Mouse (Mus musculus) layer of hippocampus, postnatal 25 days (tissue): ENCODE data around the gene Gabpb1. TPM values are rescaled to one million over a fixed set of nuclear protein-coding genes. Genes with fewer than 3 reads are reported as not detected.

Experiments
- DNase-seq, 2 experiments: peaks; one replicate each; pipeline ENCODE4 v3.0.0; 2022; ENCODE audit warnings: mixed read lengths in 2 of 2, low spot score in 1 of 2; ENCODE audit errors: extremely low spot score in 1 of 2
- total RNA-seq, 2 experiments: library from RNA; stranded (reverse); gene quantifications; 2 replicates each; pipeline ENCODE4 v1.2.3; 2021

The Gabpb1 gene
- total RNA-seq, 2 experiments from 2014 or later: 18.2 to 20.2 TPM

DNA sequence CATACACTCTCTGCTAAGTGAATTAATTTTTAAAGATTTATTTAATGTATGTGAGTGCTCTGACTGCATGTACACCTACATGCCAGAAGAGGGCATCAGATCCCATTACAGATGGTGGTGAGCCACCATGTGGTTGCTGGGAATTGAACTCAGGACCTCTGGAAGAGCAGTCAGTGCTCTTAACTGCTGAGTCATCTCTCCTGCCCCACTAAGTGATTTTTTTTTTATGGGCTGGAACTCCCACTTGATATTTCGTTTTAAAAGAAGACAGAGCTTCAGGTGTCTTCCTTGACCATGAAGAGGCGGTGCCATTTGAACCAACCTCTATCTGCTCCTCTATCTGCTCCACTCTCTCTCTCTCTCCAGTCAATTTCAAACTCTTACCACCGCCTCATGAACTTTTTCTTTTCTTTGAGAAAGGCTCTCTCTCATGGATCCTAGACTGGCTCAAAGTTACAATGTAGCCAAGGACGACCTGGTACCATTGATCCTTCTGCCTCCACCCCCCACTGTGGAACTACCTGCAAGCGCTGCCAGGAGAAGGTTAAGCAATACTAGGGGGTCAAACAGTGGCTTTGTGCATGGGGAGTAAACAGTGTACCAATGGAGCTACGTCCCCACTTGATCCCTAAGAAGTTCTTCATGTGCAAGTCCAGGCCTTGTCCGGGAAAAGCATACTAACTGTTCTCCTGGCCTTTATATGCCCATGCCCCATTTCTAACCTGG, 79.6 kb downstream of the Gabpb1 start:
- DNase-seq: no peak

DNA sequence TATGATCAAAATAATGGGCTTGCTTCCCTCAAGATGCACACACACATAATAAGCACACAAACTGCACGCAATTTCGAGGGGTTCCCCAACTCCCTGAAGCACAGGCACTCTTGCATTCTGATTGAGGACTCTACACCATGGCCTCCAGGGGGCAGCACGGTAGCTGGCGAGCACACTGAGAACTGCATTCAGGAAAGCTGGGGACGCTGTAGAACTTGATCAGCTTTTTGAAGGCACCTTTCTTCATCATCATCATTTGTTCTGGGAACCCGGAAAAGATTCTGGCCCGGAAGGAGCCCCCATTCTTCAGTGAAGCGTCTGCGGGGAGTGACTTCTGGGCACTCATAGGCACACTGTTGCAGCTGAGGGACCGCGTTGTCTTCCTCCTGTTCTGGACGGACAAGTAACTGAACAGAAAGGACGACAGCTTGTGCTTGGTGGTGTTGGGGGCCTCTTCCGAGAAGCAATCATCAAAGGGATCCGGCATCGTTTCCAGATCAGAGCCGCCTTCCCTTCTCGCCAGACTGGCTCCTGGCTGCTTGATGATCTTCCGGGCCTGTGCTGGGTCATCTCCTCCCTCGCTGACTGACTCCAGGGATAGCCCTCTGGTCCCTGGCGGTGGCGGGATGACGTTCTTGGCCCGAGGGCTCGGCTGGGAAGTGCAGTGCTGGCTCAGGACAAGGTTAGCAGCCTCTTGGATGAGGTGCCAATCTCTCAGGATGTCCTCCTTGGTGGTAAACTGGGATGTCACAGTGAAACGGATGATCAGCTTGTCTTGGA, 82.1 kb downstream of the Gabpb1 start:
- peak; percentile 49 to 81 for DNase-seq

- DNase-seq: no peak
These were observed 84.8 kb downstream of the Gabpb1 start for GRCm38 (mm10) chr2:126591304-126591703.

DNA sequence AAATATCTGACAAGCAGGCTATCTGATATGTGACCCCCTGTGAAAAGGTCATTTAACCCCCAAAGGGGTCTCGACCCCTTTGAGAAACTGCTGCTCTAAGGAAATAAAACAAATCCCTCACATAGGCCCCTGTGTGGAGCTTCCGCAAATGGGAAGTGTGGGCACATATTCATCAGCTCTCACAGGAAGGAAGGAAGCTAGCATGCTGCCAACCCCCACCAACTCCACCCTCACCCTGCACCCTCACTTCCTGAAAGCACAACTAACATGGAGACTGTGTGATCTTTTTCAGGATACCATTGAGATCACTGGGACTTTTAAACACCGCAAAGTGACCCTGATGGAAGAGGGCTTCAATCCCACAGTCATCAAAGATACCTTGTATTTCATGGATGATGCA, 88.7 kb downstream of the Gabpb1 start:
- DNase-seq: no peak

- DNase-seq: no peak
These were observed 91.3 kb downstream of the Gabpb1 start for GRCm38 (mm10) chr2:126584621-126585369.

- no peak for DNase-seq
These were observed 92.2 kb downstream of the Gabpb1 start for GRCm38 (mm10) chr2:126583960-126584359.

GRCm38 (mm10) chr2:126579282-126579681, 96.9 kb downstream of the Gabpb1 start:
- no peak for DNase-seq

Other genes starting within 250 kb of the Gabpb1 start
- gene Atp8b4, start 175.7 kb downstream of the Gabpb1 start, total RNA-seq: not detected
- gene Slc27a2, start 123.9 kb downstream of the Gabpb1 start, total RNA-seq: 10 to 100 TPM; 10.7 to 11.6 TPM
- 1 to 10 TPM in 1 of 2 experiments, under 1 TPM in 1; 0.84 to 1.4 TPM for gene Hdc, start 57.0 kb downstream of the Gabpb1 start, total RNA-seq
- gene Usp8, start 31.0 kb upstream of the Gabpb1 start, total RNA-seq: 10 to 100 TPM; 50.2 to 50.7 TPM
- gene Usp50, start 107.1 kb upstream of the Gabpb1 start, total RNA-seq: 1 to 10 TPM; 1.9 to 2.9 TPM
- 10 to 100 TPM; 33.9 to 43.3 TPM for gene Trpm7, start 199.9 kb upstream of the Gabpb1 start, total RNA-seq